ENCODE assay signal across 15 mouse cellular contexts in the genomic region with DNA sequence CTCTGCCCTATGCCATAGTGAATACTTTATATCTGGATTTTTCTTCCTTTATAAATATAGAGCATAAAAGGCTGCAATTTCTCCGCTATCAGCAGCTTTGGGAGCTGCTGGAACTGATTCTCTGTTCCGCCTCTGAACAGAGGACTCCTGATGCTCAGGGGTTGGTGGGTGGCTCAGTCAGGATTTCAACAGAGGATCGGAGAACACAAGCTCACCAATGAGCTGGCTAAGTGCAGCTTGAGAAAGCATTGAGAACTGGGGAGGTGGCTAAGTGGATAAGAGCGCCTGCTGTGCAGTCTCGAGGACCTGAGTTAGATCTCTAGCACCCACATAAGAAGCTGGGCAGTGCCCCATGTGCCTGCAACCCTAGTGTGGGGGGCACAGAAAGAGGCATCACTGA.
"Had no signal": no experiment of that assay in that cellular context is flagged by ENCODE, and none has a peak within 500 bp of the region (broad histone marks: within the 10 kb centered on the region; RNA-seq: fewer than 3 reads in every experiment).

No protein-coding gene starts in this region.

- H3K4me3 ChIP-seq: kidney, embryonic 15.5 days; left cerebral cortex, adult 2 months; limb, embryonic 12.5 days; liver, embryonic 13.5 days; lung, embryonic 15.5 days; midbrain, embryonic 13.5 days; stomach, embryonic 15.5 days had no signal

- H3K27ac ChIP-seq: kidney, embryonic 15.5 days; left cerebral cortex, adult 2 months; limb, embryonic 12.5 days; liver, embryonic 13.5 days; lung, embryonic 15.5 days; macrophage; midbrain, embryonic 13.5 days; stomach, embryonic 15.5 days had no signal

- ATAC-seq: intestine, embryonic 16.5 days; liver, postnatal 0 days; midbrain, embryonic 13.5 days had no signal

- DNase-seq: kidney, adult 2 months; kidney, postnatal 14 days; liver; liver, embryonic 13.5 days; liver, postnatal 0 days; lung, postnatal 14 days; thymus, postnatal 4 days had no signal
